Comparison of ENCODE assay signal across 14 mouse cellular contexts in genomic region chr8:111203341-111203740, GRCm38 (mm10).
"Had no signal": no experiment of that assay in that cellular context is flagged by ENCODE, and none has a peak within 500 bp of the region (broad histone marks: within the 10 kb centered on the region; RNA-seq: fewer than 3 reads in every experiment).

No protein-coding gene starts in this region.

- H3K9ac ChIP-seq: kidney, embryonic 15.5 days; limb, embryonic 12.5 days; limb, embryonic 15.5 days; liver, embryonic 15.5 days; lung, embryonic 14.5 days; midbrain, embryonic 13.5 days had no signal

- DNase-seq: kidney, adult 11 months; kidney, postnatal 10 days; left cerebral cortex, postnatal 4 days; lung, embryonic 14.5 days; thymus, adult 2 months; thymus, postnatal 14 days; thymus, postnatal 4 days had no signal

- H3K4me2 ChIP-seq: kidney, embryonic 15.5 days; limb, embryonic 12.5 days; limb, embryonic 15.5 days; liver, embryonic 15.5 days; lung, embryonic 14.5 days; midbrain, embryonic 13.5 days had no signal

- H3K9me3 ChIP-seq: kidney, embryonic 15.5 days; limb, embryonic 12.5 days; limb, embryonic 15.5 days; liver, embryonic 15.5 days; midbrain, embryonic 13.5 days had no signal

- ATAC-seq: lung, postnatal 0 days; midbrain, embryonic 13.5 days had no signal

- H3K27ac ChIP-seq: kidney, embryonic 15.5 days; limb, embryonic 12.5 days; limb, embryonic 15.5 days; liver, embryonic 15.5 days; macrophage; midbrain, embryonic 13.5 days had no signal

- H3K4me1 ChIP-seq: limb, embryonic 15.5 days; midbrain, embryonic 13.5 days had no signal

- H3K27me3 ChIP-seq: kidney, embryonic 15.5 days; limb, embryonic 12.5 days; limb, embryonic 15.5 days; liver, embryonic 15.5 days; midbrain, embryonic 13.5 days had no signal

- H3K4me3 ChIP-seq: kidney, embryonic 15.5 days; limb, embryonic 12.5 days; limb, embryonic 15.5 days; liver, embryonic 15.5 days; midbrain, embryonic 13.5 days had no signal

- H3K36me3 ChIP-seq: liver, embryonic 15.5 days had no signal
